Mouse (Mus musculus) central nervous system, embryonic 11.5 days (tissue): ENCODE measurements around the gene Acsm5. TPM values are rescaled to one million over a fixed set of nuclear protein-coding genes. Genes with fewer than 3 reads are reported as not detected.

Experiments
- polyA plus RNA-seq: library from polyadenylated mRNA; depleted of rRNA; stranded (reverse); fragments of >200 nt; gene quantifications from 2 replicates; pipeline ENCODE4 v1.2.3, GENCODE M21; 2012; rRNA removed

The Acsm5 gene
- polyA plus RNA-seq: not detected in 2 replicates

GRCm38 (mm10) chr7:119519163-119519562 lies at the start of gene Acsm5:
Gene Acsm5, plus strand, starts transcription at chr7:119519463.

DNA sequence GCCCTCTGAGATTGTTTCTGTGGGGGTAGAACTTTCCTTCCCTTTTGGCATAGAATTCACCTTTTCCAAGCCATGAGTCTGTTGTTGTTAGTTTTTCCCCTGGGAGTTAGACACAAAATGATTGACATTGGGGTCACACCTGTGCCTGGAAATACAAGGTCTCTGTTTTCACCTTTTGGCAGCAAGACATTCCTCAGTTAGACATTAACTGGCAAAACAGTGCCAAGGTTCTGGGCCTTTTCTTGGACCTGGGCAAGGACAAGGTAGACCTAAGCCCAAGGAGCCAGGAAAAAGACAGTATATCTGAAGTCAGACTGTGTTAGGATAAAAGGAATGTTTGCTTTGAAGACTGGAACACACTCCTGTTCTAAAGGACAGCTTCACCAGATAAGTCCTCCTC lies 40.0 kb upstream of the Acsm5 start, which contains the start of gene Umod:
TSS of gene Umod (minus strand) at position 27 of the 400 bp plus-strand sequence.

DNA sequence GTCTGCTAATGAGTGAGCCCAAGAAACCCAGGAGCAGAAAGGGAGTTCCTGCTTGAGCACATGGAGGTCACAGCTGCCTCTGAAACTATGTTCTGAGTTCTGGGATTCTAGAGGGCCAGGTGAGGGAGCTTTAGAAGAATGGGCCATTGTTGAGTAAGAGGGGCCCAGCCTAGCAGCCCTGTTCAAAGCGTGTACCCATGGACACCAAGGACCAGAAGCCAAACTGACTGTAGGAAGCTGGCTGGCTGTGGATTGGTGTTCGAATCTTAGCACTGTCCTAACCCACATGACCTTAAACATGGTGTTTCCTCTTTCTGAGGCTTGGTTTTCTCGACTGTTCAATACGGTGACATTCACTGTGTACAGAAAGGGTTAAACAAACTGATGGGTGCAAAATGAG lies 4.1 kb downstream of the Acsm5 start, which contains the start of gene Pdilt:
TSS of gene Pdilt (minus strand) at position 101 of the 400 bp plus-strand sequence.

GRCm38 (mm10) chr7:119554040-119554439 lies 34.8 kb downstream of the Acsm5 start, which contains the start of gene Acsm2:
Gene Acsm2, plus strand, starts transcription at chr7:119554340.

Other genes with a start within 250 kb of the Acsm5 start
- not detected in 2 replicates for gene Gp2, start 60.2 kb upstream of the Acsm5 start, polyA plus RNA-seq
- gene Umod, start 40.2 kb upstream of the Acsm5 start, polyA plus RNA-seq: not detected in 2 replicates
- 0.12 TPM in 1 of 2 replicates, not detected in the other for gene Pdilt, start 4.0 kb downstream of the Acsm5 start, polyA plus RNA-seq
- not detected in 2 replicates for gene Acsm2, start 34.9 kb downstream of the Acsm5 start, polyA plus RNA-seq
- not detected in 2 replicates for gene Acsm1, start 87.6 kb downstream of the Acsm5 start, polyA plus RNA-seq
- 0.32 TPM in 1 of 2 replicates, not detected in the other for gene Acsm4, start 170.6 kb downstream of the Acsm5 start, polyA plus RNA-seq
- gene Thumpd1, start 201.3 kb downstream of the Acsm5 start, polyA plus RNA-seq: 47.0 and 53.1 TPM in 2 replicates
- gene Acsm3, start 241.5 kb downstream of the Acsm5 start, polyA plus RNA-seq: 0.11 and 0.22 TPM in 2 replicates